Mouse (Mus musculus) frontal cortex, postnatal 14 days (tissue): ENCODE measurements around the gene Prkca.

Source experiments
- DNase-seq, 2 experiments: peaks; one replicate each; pipeline ENCODE4 v3.0.0; 2022; ENCODE audit warnings: low spot score in 2 of 2

Prkca gene

DNA sequence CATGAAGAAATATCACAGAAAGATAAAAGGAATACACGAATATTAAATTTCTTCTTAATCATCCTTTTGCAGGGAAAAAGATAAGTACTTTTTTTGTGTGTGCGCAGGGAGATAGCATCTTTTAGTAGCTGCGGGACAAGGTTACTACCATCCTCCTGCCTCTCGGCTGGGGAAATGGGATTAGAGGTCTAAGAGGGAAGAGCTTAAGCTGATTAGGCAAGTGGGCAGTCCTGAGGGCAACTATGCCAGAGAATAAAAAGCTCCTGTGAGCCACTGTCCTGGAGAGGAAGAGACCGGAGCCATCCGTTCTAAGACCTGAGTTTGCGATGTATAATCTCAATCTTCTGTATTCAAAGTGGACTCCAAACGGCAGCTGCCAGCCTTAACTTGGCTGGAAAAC, 45.8 kb downstream of the Prkca start:
- DNase-seq: no peak

DNA sequence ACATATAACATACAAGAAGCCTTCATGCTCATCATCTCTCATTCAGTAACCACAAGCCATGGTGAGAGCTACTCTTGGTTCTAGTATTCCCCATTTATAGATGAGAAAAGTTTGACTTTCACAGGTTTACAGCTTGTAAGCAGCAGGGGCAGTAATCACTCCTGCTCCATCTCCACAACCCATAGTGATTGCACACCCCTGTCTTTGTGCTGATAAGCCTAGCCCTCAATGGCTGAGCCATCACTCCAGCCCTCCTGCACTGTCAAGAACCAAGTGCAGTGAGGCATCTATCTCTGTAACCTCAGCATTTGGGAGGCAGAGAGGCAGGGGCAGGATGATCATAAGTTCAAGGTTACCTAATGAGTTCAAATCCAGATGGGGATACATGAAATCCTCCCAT, 48.4 kb downstream of the Prkca start:
- no peak for DNase-seq

GRCm38 (mm10) chr11:108294305-108294813, 49.4 kb downstream of the Prkca start:
- no peak for DNase-seq

DNA sequence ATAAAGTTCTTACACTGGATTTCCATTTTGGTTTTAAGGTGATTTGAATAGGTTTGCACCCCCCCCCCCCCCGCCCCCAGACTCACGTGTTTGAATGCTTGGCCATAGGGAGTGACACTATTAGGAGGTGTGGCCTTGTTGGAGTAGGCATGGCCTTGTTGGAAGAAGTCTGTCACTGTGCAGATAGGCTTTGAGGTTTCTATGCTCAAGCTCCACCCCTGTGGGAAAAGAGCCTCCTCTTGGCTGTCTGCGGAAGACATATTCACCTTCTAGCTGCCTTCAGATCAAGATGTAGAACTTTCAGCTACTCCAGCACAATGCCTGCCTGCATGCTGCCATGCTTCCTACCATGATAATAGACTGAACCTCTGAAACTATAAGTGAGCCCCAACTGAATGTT, 49.9 kb downstream of the Prkca start:
- no peak for DNase-seq

DNA sequence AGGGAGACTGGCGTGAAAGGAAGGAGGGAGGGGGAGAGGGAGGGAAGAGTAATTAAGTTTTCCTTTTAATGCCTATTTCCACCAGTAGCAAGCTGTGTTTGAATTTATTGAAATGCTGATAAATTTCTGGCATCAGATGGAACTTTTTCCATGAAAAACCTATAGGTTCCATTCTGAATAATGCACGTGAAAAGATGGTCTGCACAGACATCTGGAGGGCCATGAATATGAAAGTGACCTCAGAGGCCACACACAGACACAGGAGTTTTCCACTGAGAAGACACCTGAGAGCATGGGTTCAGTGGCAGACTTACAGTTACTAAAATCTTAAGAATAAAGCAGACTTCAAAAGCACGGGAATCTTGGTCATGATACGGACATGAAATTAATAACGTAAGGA, 54.5 kb downstream of the Prkca start:
- no peak for DNase-seq

DNA sequence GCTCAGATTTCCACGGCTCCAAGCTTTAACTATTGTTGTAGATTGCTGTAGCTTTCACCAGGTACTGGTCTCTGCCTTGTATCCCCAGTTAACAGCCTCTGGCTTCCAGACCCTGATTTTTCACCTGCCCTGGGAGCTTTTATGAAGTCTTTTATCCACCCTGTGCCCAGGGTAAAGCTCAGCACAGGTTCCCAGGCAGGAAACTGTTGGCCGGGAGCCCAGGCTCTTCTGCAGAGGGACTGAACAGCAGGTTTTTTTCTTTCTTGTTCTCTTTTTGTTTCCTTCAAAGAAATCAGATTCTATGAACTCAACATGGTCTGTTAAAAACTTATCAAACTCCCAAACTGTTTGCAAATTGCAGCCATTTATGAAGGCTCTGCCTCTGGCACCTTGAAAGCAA, 56.4 kb downstream of the Prkca start:
- no peak for DNase-seq

- no peak for DNase-seq
Observed at GRCm38 (mm10) chr11:108285046-108285445, 58.7 kb downstream of the Prkca start.

DNA sequence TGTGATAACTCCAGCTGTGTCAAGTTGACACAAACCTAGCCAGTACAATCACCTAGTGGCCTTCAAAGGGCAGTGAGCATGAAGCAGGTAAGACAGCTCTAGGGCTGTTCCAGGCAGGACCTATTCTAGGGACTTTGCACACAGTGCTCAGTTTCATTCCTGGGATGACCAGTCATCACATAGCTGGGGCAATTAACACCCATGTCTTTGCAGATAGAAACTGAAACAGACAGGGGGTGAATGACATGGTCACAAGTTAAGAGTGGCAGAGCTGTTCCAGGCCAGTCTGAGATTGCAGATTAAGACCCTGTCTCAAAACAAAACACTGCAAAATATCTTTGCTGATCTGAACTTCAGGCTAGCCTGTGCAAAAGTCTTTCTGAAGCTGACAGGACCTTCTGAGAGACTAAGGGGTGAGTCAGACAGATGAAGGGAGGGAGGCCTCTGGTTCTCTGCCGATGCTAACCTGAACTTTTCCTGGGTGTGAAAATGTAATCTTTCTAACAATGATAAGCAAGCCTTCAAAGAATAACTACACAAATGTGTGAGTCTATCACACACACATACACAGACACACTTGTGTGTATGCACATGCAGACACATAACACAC, 60.8 kb downstream of the Prkca start:
- DNase-seq: no peak

DNA sequence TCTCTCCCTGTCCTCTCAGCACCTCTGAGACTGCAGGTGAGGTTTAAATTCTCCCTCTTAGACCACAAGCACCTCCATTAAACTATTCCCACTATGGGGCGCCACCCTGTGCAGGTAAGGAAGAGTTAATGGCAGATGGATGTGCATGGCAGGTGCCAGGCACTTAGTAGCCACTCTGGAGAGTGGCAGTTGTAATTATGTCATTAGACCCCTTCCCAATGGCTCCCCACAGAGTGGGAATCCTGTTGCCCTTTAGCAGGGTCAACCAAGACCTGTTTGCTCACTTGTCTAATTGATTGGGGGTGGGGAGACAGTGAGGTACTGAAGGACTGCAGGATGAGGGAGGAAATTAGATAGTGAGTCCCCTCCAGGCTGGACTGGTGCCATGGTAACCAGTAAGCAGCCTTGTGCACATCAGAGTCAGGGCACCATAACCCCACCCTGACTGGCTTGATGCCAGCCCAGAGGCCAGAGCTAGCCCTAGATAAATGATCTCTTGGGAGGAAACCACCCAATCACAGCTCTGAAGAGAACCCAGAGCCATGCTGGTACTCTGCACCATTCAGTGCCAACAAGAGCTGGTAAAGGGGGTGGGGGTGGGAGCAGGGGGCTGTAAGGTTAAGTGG, 63.9 kb downstream of the Prkca start:
- DNase-seq: no peak

- DNase-seq: no peak
Observed at GRCm38 (mm10) chr11:108277096-108277495, 66.6 kb downstream of the Prkca start.

DNA sequence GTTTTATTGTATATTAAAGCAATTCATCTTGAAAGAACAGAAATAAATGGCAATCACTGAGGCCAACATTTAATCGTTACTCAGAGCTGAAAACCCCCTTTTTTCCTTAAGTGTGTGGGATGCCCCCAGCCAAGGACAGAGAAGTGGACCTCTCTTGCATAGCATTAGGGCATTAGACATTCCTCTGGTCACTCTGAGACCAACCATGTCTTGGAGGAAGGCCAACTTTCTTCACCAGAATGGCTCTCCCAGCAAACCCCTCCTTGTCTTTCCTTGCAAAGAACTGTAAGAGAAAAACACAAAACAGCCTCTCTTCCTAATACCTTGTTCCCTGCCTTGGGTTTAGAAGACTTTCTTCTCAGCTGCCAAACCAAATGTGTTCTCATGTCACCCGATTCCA, 67.6 kb downstream of the Prkca start:
- no peak for DNase-seq

GRCm38 (mm10) chr11:108274046-108274445, 69.7 kb downstream of the Prkca start:
- no peak for DNase-seq

GRCm38 (mm10) chr11:108273415-108273965, 70.2 kb downstream of the Prkca start:
- DNase-seq: no peak

DNA sequence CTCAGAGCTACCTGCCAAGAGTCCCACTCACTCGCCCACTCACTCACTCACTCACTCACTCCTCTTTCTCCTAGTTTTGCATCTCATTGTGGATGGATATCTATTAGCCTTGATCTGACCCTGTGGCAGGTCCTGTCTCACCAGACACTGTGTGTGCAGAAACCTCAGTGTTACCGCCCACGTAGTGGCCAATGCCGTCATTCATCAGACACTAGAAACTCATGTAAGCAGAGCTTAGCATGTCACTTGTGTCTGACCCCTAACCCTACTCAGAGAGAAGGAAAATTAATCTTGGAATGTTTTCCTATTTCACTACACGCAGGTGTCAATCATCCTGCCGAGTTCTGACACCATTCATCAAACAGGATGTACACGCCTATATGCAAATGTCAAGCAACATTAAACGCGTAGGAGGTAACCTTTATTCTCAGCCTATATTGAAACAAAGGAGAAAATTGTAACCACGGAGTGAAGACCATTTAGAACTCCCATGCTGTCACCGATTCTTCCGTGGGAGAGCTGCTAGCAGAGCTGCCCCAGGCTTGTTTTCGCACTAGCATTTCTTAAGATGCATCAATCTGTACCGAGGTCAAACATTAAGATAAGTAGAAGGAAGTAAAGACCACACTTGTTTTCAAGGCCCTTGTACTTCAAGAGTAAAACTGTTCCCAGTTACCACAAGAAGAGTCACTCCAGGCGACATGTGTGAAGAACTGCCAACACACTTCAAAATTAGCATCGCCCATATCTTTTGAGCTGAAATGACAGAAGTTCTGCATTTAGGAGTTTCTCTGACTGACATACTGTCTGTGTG, 70.9 kb downstream of the Prkca start:
- no peak for DNase-seq

DNA sequence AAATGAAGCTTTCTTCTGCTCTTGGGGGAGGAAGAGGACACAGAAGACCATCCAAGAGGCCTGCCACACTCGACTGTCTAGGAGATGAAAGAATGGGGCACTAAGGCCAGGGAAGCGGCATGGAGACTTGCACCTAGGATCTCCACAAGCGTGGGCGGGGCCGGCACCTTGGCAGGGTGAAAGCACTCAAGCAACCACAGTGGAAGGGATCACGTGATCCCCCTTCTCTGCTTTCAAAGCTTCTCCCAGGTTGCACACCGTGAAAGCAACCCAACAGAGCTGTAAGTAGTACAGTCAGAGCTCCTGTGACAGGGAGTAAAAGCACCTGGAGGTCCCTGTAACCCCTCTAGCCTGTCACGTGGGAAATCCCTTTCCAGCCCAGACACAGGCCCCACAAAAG, 72.4 kb downstream of the Prkca start:
- no peak for DNase-seq

DNA sequence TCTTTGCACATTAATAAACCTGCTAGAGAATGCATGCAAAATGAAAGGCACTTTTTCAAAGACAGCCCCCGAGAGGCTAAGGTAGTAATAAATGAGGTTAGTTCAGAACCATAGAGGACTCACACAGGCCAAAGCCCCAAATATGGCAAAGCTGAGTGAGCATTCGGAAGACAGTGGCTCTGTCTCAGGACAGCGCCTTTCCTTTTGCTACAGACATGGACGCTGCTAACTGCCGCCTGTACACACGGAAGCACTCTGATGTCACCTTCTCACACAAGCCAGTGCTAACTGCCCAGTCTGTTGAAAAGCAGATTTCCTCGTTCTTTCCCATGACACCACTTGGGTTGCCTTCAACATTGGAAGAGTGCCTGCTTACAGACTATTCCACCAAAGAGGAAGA, 74.2 kb downstream of the Prkca start:
- no peak for DNase-seq

DNA sequence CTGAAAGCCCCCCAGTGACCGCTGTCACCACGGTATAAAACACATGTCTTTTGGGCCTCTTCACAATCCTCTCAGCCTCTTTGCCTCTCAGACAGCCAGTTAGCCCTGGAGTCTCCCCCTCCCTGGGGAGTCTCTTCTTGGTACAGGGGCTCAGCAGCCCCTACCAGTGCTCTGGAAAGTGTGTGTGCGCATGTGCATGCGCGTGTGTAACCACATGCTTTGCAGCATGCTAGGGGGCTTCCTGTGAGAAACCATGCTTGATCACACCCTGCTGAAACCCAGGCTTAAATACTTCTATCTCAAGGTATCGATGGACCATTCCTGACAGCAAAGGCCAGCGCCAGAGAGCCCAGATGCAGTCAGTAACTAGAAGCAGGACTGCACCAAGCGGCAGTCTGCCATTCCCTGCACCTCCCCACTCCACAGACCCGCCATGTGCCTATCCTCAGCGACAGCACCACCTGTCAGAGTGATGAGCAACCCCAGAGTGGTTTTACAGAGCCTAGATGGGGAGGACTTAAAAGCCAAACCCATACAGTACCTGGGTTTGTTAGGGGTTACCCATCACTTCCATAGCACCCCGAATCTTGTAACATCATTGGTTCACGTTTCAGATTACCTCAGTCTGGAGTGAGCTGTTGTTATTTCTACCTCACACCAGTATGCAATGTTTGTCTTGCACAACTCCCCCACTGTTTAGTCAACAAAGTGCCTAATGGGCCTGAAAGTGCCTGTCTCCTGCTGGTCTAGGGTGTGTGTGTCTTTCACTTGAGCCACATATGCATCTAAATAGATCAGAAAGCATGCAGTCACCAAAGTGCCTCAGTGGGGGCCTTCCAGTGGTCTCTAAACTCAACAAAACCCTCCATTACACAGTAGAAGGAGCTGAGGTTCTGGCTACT, 75.1 kb downstream of the Prkca start:
- DNase-seq: no peak

GRCm38 (mm10) chr11:108267825-108268224, 75.9 kb downstream of the Prkca start:
- no peak for DNase-seq

DNA sequence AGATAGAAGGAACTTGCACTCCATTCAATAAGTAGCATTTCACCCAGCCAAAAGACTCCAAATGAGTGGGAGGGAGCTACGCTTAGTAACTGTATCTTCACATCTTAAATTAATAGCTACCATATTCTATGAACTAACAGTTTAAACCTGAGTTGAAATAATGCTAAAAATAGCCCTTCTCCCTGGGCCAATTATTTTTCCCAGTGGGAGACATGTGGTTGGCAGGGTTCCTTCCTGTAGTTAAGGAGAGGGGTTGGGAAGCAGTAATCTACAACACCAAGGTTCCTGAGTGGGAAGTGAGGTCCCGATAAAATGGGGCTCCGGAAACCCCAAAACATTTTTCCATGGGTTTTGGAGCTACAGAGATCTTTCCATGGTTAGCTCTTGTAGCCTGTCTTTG, 76.7 kb downstream of the Prkca start:
- DNase-seq: no peak

DNA sequence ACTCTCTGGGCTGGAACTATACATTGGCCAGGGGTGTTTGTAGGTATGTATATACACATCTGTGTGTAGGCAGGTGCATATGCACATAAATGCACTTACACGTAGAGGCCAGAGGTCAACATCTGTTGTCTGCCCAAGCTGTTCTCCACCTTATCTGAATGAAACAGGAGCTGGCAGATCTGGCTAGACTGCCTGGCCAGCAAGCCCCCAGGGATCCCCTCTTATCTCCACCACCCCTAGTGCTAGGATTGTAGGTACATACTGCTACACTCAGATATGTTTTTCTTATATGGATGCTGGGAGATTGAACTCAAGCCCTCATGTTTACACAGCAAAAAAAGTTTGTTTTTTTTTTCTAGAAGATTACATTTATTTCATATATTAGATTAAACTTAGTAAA, 79.9 kb downstream of the Prkca start:
- DNase-seq: no peak

- DNase-seq: no peak
Observed at GRCm38 (mm10) chr11:108263406-108263805, 80.3 kb downstream of the Prkca start.

- DNase-seq: no peak
Observed at GRCm38 (mm10) chr11:108261751-108262160, 82.0 kb downstream of the Prkca start.
